Mouse (Mus musculus): ENCODE measurements at regions not wholly inside any gene's neighbourhood (a gene's known extent, or its start where the extent isn't known, plus 50 kb on each side); places are given as distances from the start of the nearest gene placed in this dataset.

DNA sequence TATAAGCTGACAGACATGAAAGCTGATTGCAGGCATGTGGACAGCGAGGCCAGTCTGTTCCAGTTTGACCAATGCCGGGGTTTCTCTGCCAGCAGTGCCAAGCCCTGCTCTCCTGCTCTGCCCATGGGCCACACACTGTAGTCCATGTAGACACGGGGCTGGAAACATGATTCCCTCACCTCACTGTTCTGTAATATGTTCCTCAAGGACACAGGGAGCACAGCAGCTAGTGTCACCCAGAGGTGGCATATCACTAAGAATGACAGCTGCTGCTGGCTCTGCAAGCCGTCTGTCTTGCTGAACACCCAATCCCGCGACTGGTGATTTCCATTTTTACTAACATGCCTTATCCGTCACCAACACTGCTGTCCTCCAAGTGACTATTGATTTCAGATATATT, 339.9 kb downstream of the Lpin1 start:
- DNase-seq (ENCODE audit: low spot score in 2 of 2): no peak

DNA sequence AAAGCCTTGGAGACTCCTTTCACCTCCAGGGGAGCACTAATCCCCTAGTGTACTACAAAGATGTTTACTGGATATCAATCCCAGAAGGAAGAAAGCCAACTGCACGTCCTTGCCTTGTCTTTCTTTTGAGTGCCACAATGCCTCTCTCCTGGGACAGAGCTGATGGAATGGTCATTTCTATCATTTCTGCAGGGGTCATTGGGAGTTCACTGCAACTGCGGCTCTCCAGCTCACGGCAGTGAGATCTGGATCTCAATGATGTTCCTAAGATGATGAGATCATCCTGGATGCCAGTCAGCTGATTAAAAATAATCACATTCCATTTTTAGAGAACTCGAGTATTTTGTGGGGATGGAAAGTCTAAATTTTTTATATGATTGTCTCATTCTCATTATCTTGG, 341.1 kb downstream of the Lpin1 start:
- DNase-seq (ENCODE audit: low spot score in 2 of 2): no peak

DNA sequence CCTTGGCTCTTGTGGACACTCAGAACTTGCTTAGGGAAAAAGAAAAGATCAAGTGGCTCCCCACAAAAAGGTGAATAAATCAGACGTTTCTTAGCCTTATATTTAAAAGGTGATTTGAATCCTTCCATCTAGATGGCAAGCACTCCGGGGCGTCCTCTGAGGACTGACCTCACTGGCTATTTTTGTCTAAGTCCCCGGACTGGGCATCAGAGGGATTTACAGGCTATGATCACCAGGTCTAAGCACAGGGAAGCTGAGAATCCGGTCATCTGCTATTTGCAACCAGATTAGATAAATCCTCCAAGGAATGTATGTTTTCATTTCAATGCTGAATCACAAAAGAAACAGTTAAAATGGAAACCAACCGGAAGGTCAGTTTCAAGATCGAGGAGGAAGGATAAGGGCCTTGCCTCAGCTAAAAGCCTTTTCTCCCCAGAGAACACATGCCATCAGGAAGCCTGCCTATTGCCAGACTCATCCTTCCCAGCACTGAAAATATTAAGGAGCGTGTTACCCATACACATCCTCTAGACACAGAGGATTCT, 342.1 kb downstream of the Lpin1 start:
- DNase-seq (ENCODE audit: low spot score in 2 of 2): no peak

GRCm38 (mm10) chr12:16261465-16261864, 349.3 kb downstream of the Lpin1 start:
- DNase-seq (ENCODE audit: low spot score in 2 of 2): no peak

DNA sequence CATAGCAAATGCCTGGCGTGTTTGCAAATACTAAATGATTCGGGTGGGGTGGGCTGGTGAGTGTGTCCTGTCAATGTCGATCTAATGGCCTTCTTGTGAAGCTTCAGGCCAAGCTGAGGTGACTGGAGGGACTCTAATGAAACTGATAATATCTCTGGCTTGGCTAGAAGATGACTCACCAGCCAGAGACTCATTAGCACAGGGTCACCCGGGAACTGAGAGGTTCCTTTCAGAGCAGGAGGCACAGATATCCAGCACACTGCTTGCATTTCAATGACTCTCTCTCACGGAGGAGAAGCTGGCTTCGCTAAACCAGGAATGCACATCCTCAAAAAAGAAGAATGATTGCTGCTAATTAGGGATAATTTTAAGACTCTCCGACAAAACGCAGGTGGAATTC, 349.8 kb downstream of the Lpin1 start:
- no peak for DNase-seq (ENCODE audit: low spot score in 2 of 2)

- DNase-seq (ENCODE audit: low spot score in 2 of 2): no peak
Observed at GRCm38 (mm10) chr12:16260501-16260900, 350.3 kb downstream of the Lpin1 start.

GRCm38 (mm10) chr12:16250621-16251020, 360.1 kb downstream of the Lpin1 start:
- DNase-seq (ENCODE audit: low spot score in 2 of 2): no peak

DNA sequence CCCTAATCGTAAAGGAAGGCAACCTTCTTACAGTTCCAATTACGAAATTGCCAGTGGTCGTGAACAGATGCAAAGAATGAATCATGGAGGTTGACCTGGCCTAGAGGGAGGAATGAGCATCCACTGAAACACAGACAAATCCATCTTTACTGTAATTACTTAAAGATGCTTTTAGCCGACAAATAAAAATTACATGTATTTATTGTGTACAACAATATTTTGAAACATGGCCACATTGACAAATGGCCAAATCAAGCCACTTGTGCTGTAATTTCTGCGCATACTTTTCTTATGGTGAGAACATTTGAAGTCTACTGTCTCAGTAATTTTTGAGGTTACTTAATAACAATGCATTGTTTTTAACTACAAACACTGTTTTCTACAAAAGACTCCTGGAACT, 360.7 kb downstream of the Lpin1 start:
- DNase-seq (ENCODE audit: low spot score in 2 of 2): no peak

DNA sequence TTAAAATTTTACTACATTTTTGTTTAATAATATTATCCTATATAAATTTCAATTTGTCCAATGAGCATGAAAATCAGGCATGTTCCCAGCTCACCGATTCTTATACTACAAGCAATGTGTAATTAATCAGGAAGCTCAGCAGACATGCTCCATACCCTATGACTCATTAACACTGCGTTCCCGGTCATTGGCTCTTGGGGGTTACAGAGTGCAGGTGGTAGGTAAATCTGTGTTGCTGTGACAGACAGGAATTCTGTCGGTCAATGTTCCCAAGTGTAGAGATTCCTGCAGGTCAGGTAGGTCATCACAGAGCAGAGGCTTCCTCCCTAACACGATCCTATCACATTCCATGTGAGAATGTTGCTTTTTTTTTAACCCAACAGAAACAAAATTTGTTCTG, 371.0 kb downstream of the Lpin1 start:
- DNase-seq (ENCODE audit: low spot score in 2 of 2): no peak

GRCm38 (mm10) chr12:16237498-16237897, 373.3 kb downstream of the Lpin1 start:
- no peak for DNase-seq (ENCODE audit: low spot score in 2 of 2)

DNA sequence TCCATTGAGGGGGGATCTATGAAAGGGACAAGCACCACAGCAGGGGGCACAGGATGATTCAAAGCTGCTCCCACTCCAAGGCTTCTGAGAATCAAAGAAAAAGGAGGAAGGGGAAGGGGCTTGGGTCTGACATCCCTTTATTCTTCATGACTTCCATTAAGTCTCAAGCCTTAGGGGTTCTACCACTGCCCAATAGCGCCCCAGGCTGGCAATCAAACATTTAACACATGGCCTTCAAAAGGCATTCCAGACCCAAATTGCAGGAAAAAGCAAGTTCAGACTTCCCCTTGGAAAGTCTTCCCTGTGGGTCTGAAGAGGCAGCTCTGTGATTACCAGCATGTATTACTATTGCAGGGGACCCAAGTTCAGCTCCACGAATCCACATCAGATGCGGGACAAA, 377.2 kb downstream of the Lpin1 start:
- DNase-seq (ENCODE audit: low spot score in 2 of 2): no peak

- no peak for DNase-seq (ENCODE audit: low spot score in 2 of 2)
Observed at GRCm38 (mm10) chr12:16232828-16233227, 377.9 kb downstream of the Lpin1 start.

GRCm38 (mm10) chr12:16232051-16232450, 378.7 kb downstream of the Lpin1 start:
- no peak for DNase-seq (ENCODE audit: low spot score in 2 of 2)

GRCm38 (mm10) chr12:16231093-16231492, 379.7 kb downstream of the Lpin1 start:
- no peak for DNase-seq (ENCODE audit: low spot score in 2 of 2)

GRCm38 (mm10) chr12:16225428-16225827, 385.3 kb downstream of the Lpin1 start:
- DNase-seq (ENCODE audit: low spot score in 2 of 2): no peak

GRCm38 (mm10) chr12:16222836-16223450, 387.8 kb downstream of the Lpin1 start:
- DNase-seq (ENCODE audit: low spot score in 2 of 2): peak in 1 of 2 experiments; percentile 30

- no peak for DNase-seq (ENCODE audit: low spot score in 2 of 2)
Observed at GRCm38 (mm10) chr12:16222205-16222604, 388.6 kb downstream of the Lpin1 start.

- no peak for DNase-seq (ENCODE audit: low spot score in 2 of 2)
Observed at GRCm38 (mm10) chr12:16221142-16221541, 389.6 kb downstream of the Lpin1 start.

GRCm38 (mm10) chr12:16220561-16220960, 390.2 kb downstream of the Lpin1 start:
- DNase-seq (ENCODE audit: low spot score in 2 of 2): no peak

- no peak for DNase-seq (ENCODE audit: low spot score in 2 of 2)
Observed at GRCm38 (mm10) chr12:16218906-16219305, 391.9 kb downstream of the Lpin1 start.

DNA sequence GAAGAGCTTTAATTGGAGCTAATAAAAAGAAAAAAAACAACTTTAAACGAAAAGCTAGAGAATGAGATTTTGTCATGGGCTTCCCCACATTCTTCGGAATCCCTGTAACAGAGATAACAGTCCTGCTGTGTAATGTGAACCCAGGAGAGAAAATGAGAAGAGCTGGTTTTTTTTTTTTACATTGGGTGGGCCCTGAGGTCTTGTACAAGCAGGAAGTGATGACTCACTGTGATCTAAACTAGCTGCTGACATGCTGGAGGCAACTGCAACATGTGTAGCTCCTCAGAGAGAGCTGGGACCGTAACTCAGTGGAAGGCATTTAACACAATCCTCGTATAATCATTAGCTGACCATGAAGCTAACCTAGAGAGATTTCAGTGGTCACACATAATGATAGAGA, 393.8 kb upstream of the Trib2 start:
- no peak for DNase-seq (ENCODE audit: low spot score in 2 of 2)

GRCm38 (mm10) chr12:16210111-16210510, 393.4 kb upstream of the Trib2 start:
- DNase-seq (ENCODE audit: low spot score in 2 of 2): no peak

DNA sequence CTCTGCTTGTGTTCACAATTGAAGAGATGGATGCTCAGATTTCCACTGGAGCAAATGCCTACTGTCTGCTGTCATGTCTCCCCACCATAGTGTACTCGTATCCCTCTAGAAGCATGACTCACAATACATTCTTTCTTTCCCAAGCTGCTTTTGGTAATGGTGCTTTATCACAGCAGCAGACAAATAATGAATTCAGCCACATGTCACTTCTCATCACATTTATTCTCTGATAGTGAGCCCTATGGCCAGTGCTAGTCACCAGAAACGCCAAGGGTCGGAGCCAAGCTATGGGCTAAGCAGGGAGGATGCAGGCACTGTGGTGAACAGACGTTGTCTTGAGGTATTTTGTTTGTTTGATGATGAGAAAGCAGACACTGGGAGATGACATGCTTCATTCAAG, 388.2 kb upstream of the Trib2 start:
- no peak for DNase-seq (ENCODE audit: low spot score in 2 of 2)

- DNase-seq (ENCODE audit: low spot score in 2 of 2): no peak
Observed at GRCm38 (mm10) chr12:16196917-16197316, 380.2 kb upstream of the Trib2 start.

Data from layer of hippocampus, adult 18-20 months (tissue).